ENCODE assay signal across 12 mouse cellular contexts in the genomic region with DNA sequence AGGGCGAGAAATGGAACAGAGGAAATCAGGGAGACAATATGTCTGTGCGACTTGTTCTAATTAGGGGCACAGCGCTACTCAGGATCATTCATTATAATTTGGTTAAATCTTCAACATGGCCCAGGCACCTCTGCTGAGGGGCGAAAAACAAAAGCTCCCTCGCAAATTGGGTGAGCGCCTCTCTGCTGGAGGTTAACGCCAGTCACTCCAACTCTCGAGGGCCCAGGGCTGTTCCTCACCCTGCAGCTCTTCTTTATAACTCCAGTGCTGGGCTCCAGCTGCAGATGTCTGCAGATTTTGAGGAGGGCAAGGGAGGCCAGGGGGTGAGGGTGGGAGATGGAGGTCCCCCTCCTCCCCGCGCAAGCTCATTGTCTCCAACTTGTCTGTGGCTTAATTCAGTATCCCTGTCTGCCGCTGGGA.
DNase-seq lines count a peak whose midpoint lies in the region; ATAC-seq and TF ChIP-seq lines count a peak whose summit lies in the region.
"Had no signal": no experiment of that assay in that cellular context is flagged by ENCODE, and none has a peak within 500 bp of the region (broad histone marks: within the 10 kb centered on the region; RNA-seq: fewer than 3 reads in every experiment).

No protein-coding gene starts in this region.

- peak; percentile 44 for DNase-seq in kidney, postnatal 0 days (ENCODE audit: low spot score)
- DNase-seq in kidney, adult 2 months: no peak
- peak; percentile 32 for DNase-seq in neural tube, embryonic 10.5 days (ENCODE audit: extremely low spot score, low spot score)
- no peak for DNase-seq in layer of hippocampus, postnatal 14 days (ENCODE audit: low spot score in 2 of 2)
- no peak for DNase-seq in left cerebral cortex, adult 18-20 months (ENCODE audit: low spot score in 2 of 2)
- DNase-seq: layer of hippocampus, adult 9-11 months; lung, adult 2 months had no signal

- H3K9ac ChIP-seq in kidney, postnatal 0 days (ENCODE audit: low read depth, low read length): no peak overlapping the region
- no peak overlapping the region; the same call in 1 of the 2 replicates for H3K9ac ChIP-seq in embryonic facial prominence, embryonic 12.5 days
- no peak overlapping the region for H3K9ac ChIP-seq in hindbrain, embryonic 12.5 days

- no peak overlapping the region for H3K4me2 ChIP-seq in kidney, postnatal 0 days (ENCODE audit: low read length)
- H3K4me2 ChIP-seq in embryonic facial prominence, embryonic 12.5 days (replicated peaks): peak overlapping the region; percentile 14; the same call in 1 of the 2 replicates
- H3K4me2 ChIP-seq in hindbrain, embryonic 12.5 days (replicated peaks): peak overlapping the region; percentile 19; the same call in 1 of the 2 replicates

- WGBS in kidney, postnatal 0 days: 22% methylated on average over 11 of the region's 11 CpGs
- 43% methylated on average over 11 of the region's 11 CpGs for WGBS in kidney, adult 2 months
- 22% methylated on average over 11 of the region's 11 CpGs for WGBS in embryonic facial prominence, embryonic 12.5 days
- 27% methylated on average over 11 of the region's 11 CpGs for WGBS in hindbrain, embryonic 12.5 days

- H3K27me3 ChIP-seq in kidney, postnatal 0 days (ENCODE audit: insufficient read depth, low read length): no peaks in the 10 kb centered on the region
- no peaks in the 10 kb centered on the region for H3K27me3 ChIP-seq in kidney, adult 2 months (replicated peaks; ENCODE audit: control insufficient read depth, insufficient read depth, low read length)
- H3K27me3 ChIP-seq in embryonic facial prominence, embryonic 12.5 days: no peaks in the 10 kb centered on the region
- no peaks in the 10 kb centered on the region for H3K27me3 ChIP-seq in hindbrain, embryonic 12.5 days
- H3K27me3 ChIP-seq: CH12.LX had no signal

- TF ChIP-seq POLR2A in kidney, adult 2 months (IDR thresholded peaks at IDR 0.05; ENCODE audit: low read depth, low read length): no peak

- H3K9me3 ChIP-seq in kidney, postnatal 0 days (replicated peaks; ENCODE audit: low read length): no peaks in the 10 kb centered on the region
- H3K9me3 ChIP-seq in embryonic facial prominence, embryonic 12.5 days: no peaks in the 10 kb centered on the region
- no peaks in the 10 kb centered on the region for H3K9me3 ChIP-seq in hindbrain, embryonic 12.5 days (replicated peaks)

- H3K4me3 ChIP-seq in kidney, postnatal 0 days (replicated peaks; ENCODE audit: low read depth, low read length): no peak overlapping the region
- no peak overlapping the region for H3K4me3 ChIP-seq in kidney, adult 2 months (ENCODE audit: insufficient read depth, low read depth, low read length)
- H3K4me3 ChIP-seq in embryonic facial prominence, embryonic 12.5 days: no peak overlapping the region
- no peak overlapping the region for H3K4me3 ChIP-seq in hindbrain, embryonic 12.5 days
- H3K4me3 ChIP-seq: myocyte had no signal

- H3K4me1 ChIP-seq in kidney, postnatal 0 days (replicated peaks; ENCODE audit: insufficient read depth, low read length): 0 out of 2 replicates have a peak, but pooled peaks cover 5% of the 10 kb centered on the region
- H3K4me1 ChIP-seq in kidney, adult 2 months (ENCODE audit: control insufficient read depth, insufficient read depth, low read length): no peaks in the 10 kb centered on the region
- peaks cover 19% of the 10 kb centered on the region for H3K4me1 ChIP-seq in embryonic facial prominence, embryonic 12.5 days
- H3K4me1 ChIP-seq in hindbrain, embryonic 12.5 days: peaks cover 9% of the 10 kb centered on the region

- H3K36me3 ChIP-seq in kidney, postnatal 0 days (ENCODE audit: insufficient read depth, low read length): no peaks in the 10 kb centered on the region
- no peaks in the 10 kb centered on the region for H3K36me3 ChIP-seq in kidney, adult 2 months (ENCODE audit: control insufficient read depth, insufficient read depth, low read length)
- no peaks in the 10 kb centered on the region for H3K36me3 ChIP-seq in embryonic facial prominence, embryonic 12.5 days
- no peaks in the 10 kb centered on the region for H3K36me3 ChIP-seq in hindbrain, embryonic 12.5 days

- TF ChIP-seq CTCF in kidney, postnatal 0 days (IDR thresholded peaks at IDR 0.05; ENCODE audit: low read depth): no peak
- no peak for TF ChIP-seq CTCF in kidney, adult 2 months (conservative IDR thresholded peaks at IDR 0.05; ENCODE audit: insufficient read depth, insufficient read length, low read depth, low read length)

- H3K27ac ChIP-seq in kidney, postnatal 0 days: no peak overlapping the region
- H3K27ac ChIP-seq in kidney, adult 2 months (ENCODE audit: insufficient read depth, low read depth, low read length): no peak overlapping the region
- H3K27ac ChIP-seq in embryonic facial prominence, embryonic 12.5 days: 0 out of 2 replicates have a peak overlapping the region, but pooled peaks have one; percentile 38
- no peak overlapping the region for H3K27ac ChIP-seq in hindbrain, embryonic 12.5 days

- no peak; the same call in 1 of the 2 replicates for ATAC-seq in kidney, postnatal 0 days (replicated peaks; ENCODE audit: low FRiP score, low read depth)
- no peak for ATAC-seq in embryonic facial prominence, embryonic 12.5 days (ENCODE audit: insufficient number of reproducible peaks, insufficient read depth, low FRiP score, low TSS enrichment)
- no peak for ATAC-seq in hindbrain, embryonic 12.5 days (ENCODE audit: low FRiP score)
- ATAC-seq in frontal cortex, adult (ENCODE audit: low TSS enrichment): no peak

Comparison
In these comparisons a context has a peak if more than half of its experiments do, and no peak if none do; other contexts are left out.
1. DNase-seq: peak in kidney, postnatal 0 days (single experiment) and neural tube, embryonic 10.5 days (single experiment); none in kidney, adult 2 months (single experiment), layer of hippocampus, postnatal 14 days (0 of 2) and left cerebral cortex, adult 18-20 months (0 of 2).